Comparison of ENCODE assay signal across 26 mouse cellular contexts in genomic region chr11:121340287-121340686, GRCm38 (mm10). TPM values are rescaled to one million over a fixed set of nuclear protein-coding genes. Genes with fewer than 3 reads are reported as not detected.
A peak's percentile ranks its signal among the peaks of the same experiment; 100 is the strongest.
DNase-seq lines count a peak whose midpoint lies in the region; ATAC-seq and TF ChIP-seq lines count a peak whose summit lies in the region.
"Had no signal": no experiment of that assay in that cellular context is flagged by ENCODE, and none has a peak within 500 bp of the region (broad histone marks: within the 10 kb centered on the region; RNA-seq: fewer than 3 reads in every experiment).

No protein-coding gene starts in this region.

- TF ChIP-seq CTCF in liver, adult 2 months (IDR thresholded peaks at IDR 0.05; ENCODE audit: low read depth, low read length) = no peak

- WGBS in liver, adult 2 months = 83% methylated on average over 1 of the region's 1 CpGs
- 45% methylated on average over 1 of the region's 1 CpGs for WGBS in liver, embryonic 16.5 days (ENCODE audit: insufficient replicate concordance)
- WGBS in kidney, embryonic 16.5 days = 75% methylated on average over 1 of the region's 1 CpGs

- H3K27ac ChIP-seq in liver, adult 2 months (replicated peaks; ENCODE audit: insufficient read depth, low read depth, low read length) = peak overlapping the region; percentile 35; the same call in 1 of the 2 replicates
- 0 out of 2 replicates have a peak overlapping the region, but pooled peaks have one; percentile 34 for H3K27ac ChIP-seq in liver, embryonic 16.5 days (ENCODE audit: low read length)
- no peak overlapping the region for H3K27ac ChIP-seq in kidney, embryonic 16.5 days (ENCODE audit: low read length)
- H3K27ac ChIP-seq: embryonic facial prominence, embryonic 13.5 days; forebrain, embryonic 10.5 days; forebrain, embryonic 15.5 days; gastrocnemius, adult 2 months; hindbrain, embryonic 15.5 days; layer of hippocampus, adult 2 months; lung, embryonic 15.5 days had no signal

- H3K4me3 ChIP-seq in liver, adult 2 months (ENCODE audit: insufficient read depth, low read depth, low read length) = no peak overlapping the region
- no peak overlapping the region for H3K4me3 ChIP-seq in liver, embryonic 16.5 days (ENCODE audit: low read depth, low read length)
- no peak overlapping the region for H3K4me3 ChIP-seq in kidney, embryonic 16.5 days (ENCODE audit: low read length)
- H3K4me3 ChIP-seq: embryonic facial prominence, embryonic 13.5 days; forebrain, embryonic 10.5 days; forebrain, embryonic 15.5 days; gastrocnemius, adult 2 months; hindbrain, embryonic 15.5 days; layer of hippocampus, adult 2 months; lung, embryonic 15.5 days had no signal

- peaks cover 52% of the 10 kb centered on the region for H3K36me3 ChIP-seq in liver, adult 2 months (ENCODE audit: control insufficient read depth, insufficient read depth, low read length)
- H3K36me3 ChIP-seq in liver, embryonic 16.5 days (ENCODE audit: control insufficient read depth, insufficient read depth) = peaks cover 10% of the 10 kb centered on the region
- H3K36me3 ChIP-seq in kidney, embryonic 16.5 days (ENCODE audit: insufficient read depth, low read length) = peaks cover 18% of the 10 kb centered on the region

- ATAC-seq in common myeloid progenitor, adult 5-6 weeks (replicated peaks; ENCODE audit: low read depth, poor library complexity, severe bottlenecking) = peak; percentile 45; the same call in 1 of the 2 replicates
- no peak for ATAC-seq in liver, embryonic 16.5 days (ENCODE audit: low read depth)
- no peak for ATAC-seq in kidney, embryonic 16.5 days (ENCODE audit: low FRiP score, low TSS enrichment)
- ATAC-seq: forebrain, embryonic 15.5 days; inflammation-experienced regulatory T-cells, adult 6 months had no signal

- H3K4me1 ChIP-seq in liver, adult 2 months (ENCODE audit: control insufficient read depth, insufficient read depth, low read length) = peaks cover 22% of the 10 kb centered on the region
- H3K4me1 ChIP-seq in liver, embryonic 16.5 days (ENCODE audit: control insufficient read depth, low read depth, low read length) = peaks cover 7% of the 10 kb centered on the region
- H3K4me1 ChIP-seq in kidney, embryonic 16.5 days (ENCODE audit: insufficient read depth, low read length) = no peaks in the 10 kb centered on the region
- H3K4me1 ChIP-seq: embryonic facial prominence, embryonic 13.5 days; forebrain, embryonic 10.5 days; forebrain, embryonic 15.5 days; hindbrain, embryonic 15.5 days; lung, embryonic 15.5 days had no signal

- H3K79me2 ChIP-seq in liver, adult 2 months (ENCODE audit: control insufficient read depth, insufficient read depth, low read length) = peaks cover 33% of the 10 kb centered on the region

- no peak for DNase-seq in liver, adult 2 months (ENCODE audit: extremely low read depth, low read depth, low spot score)
- DNase-seq in liver = no peak
- DNase-seq in layer of hippocampus, adult 9-10 months (ENCODE audit: low spot score) = no peak
- DNase-seq in cerebellum, adult 9-10 months = no peak
- DNase-seq: adrenal gland, adult 8-10 months; cerebellum, adult 9-11 months; gastrocnemius, adult 2 months; gastrocnemius, postnatal 36 days; kidney, adult 11 months; kidney, postnatal 36 days; left cerebral cortex, postnatal 4 days; midbrain, embryonic 14.5 days; thymus, adult 2 months; thymus, postnatal 36 days had no signal

- no peak for TF ChIP-seq POLR2A in liver, adult 2 months (IDR thresholded peaks at IDR 0.05; ENCODE audit: extremely low read depth, insufficient read depth, low read length)

- no peaks in the 10 kb centered on the region for H3K9me3 ChIP-seq in liver, embryonic 16.5 days (replicated peaks; ENCODE audit: control insufficient read depth, low read length)
- H3K9me3 ChIP-seq in kidney, embryonic 16.5 days (ENCODE audit: low read length) = no peaks in the 10 kb centered on the region
- H3K9me3 ChIP-seq: embryonic facial prominence, embryonic 13.5 days; forebrain, embryonic 10.5 days; forebrain, embryonic 15.5 days; hindbrain, embryonic 15.5 days; lung, embryonic 15.5 days had no signal

- H3K27me3 ChIP-seq in liver, adult 2 months (ENCODE audit: control insufficient read depth, insufficient read depth, low read length) = no peaks in the 10 kb centered on the region
- no peaks in the 10 kb centered on the region for H3K27me3 ChIP-seq in liver, embryonic 16.5 days (ENCODE audit: control insufficient read depth, insufficient read depth, low read depth, low read length)
- no peaks in the 10 kb centered on the region for H3K27me3 ChIP-seq in kidney, embryonic 16.5 days (ENCODE audit: insufficient read depth, low read length)
- H3K27me3 ChIP-seq: embryonic facial prominence, embryonic 13.5 days; forebrain, embryonic 15.5 days; hindbrain, embryonic 15.5 days; lung, embryonic 15.5 days had no signal

- no peak overlapping the region for H3K4me2 ChIP-seq in liver, embryonic 16.5 days (ENCODE audit: low read depth, low read length)
- no peak overlapping the region for H3K4me2 ChIP-seq in kidney, embryonic 16.5 days (replicated peaks; ENCODE audit: low read depth, low read length)
- H3K4me2 ChIP-seq: embryonic facial prominence, embryonic 13.5 days; forebrain, embryonic 15.5 days; hindbrain, embryonic 15.5 days; lung, embryonic 15.5 days had no signal

- no peak overlapping the region for H3K9ac ChIP-seq in liver, adult 2 months (ENCODE audit: low read depth, low read length)
- H3K9ac ChIP-seq in liver, embryonic 16.5 days (ENCODE audit: low read depth, low read length) = no peak overlapping the region
- H3K9ac ChIP-seq in kidney, embryonic 16.5 days (replicated peaks; ENCODE audit: low read length) = no peak overlapping the region
- H3K9ac ChIP-seq: embryonic facial prominence, embryonic 13.5 days; forebrain, embryonic 15.5 days; hindbrain, embryonic 15.5 days; lung, embryonic 15.5 days had no signal

RNA-seq across cellular contexts. Expression of gene Wdr45b, which starts 14.0 kb away (rescaled TPM):
- total RNA-seq in liver, adult 2 months (2014; rRNA removed) = 27.6 and 30.0 TPM in 2 replicates
- 34.8 and 45.1 TPM in 2 replicates for polyA plus RNA-seq in liver, adult 2 months (2012; rRNA removed)
- total RNA-seq in common myeloid progenitor, adult 5-6 weeks (2017) = 39.1 and 40.7 TPM in 2 replicates
- polyA plus RNA-seq in liver, embryonic 16.5 days (2015; fragmentation: Nextera tagmentation; extraction: Ambion mirVana) = 19.5 and 19.7 TPM in 2 replicates
- polyA plus RNA-seq in kidney, embryonic 16.5 days (2015; fragmentation: Nextera tagmentation; extraction: Ambion mirVana) = 105 and 107 TPM in 2 replicates

RNA-seq across cellular contexts. Expression of gene Rab40b, which starts 47.8 kb away (rescaled TPM):
- total RNA-seq in liver, adult 2 months (2014; rRNA removed) = 0.67 and 0.74 TPM in 2 replicates
- 0.57 and 0.87 TPM in 2 replicates for polyA plus RNA-seq in liver, adult 2 months (2012; rRNA removed)
- total RNA-seq in common myeloid progenitor, adult 5-6 weeks (2017) = 0.64 TPM in 1 of 2 replicates, not detected in the other
- 0.56 and 1.2 TPM in 2 replicates for polyA plus RNA-seq in liver, embryonic 16.5 days (2015; fragmentation: Nextera tagmentation; extraction: Ambion mirVana)
- polyA plus RNA-seq in kidney, embryonic 16.5 days (2015; fragmentation: Nextera tagmentation; extraction: Ambion mirVana) = 5.6 and 5.7 TPM in 2 replicates
- total RNA-seq: ES-E14; monocyte, adult 5-6 weeks had no signal
